Mouse (Mus musculus): ENCODE results near the gene Spef1. TPM values are rescaled to one million over a fixed set of nuclear protein-coding genes. Genes with fewer than 3 reads are reported as not detected.

The Spef1 gene
- total RNA-seq, 2 experiments from 2014 or later, result 17.4 to 18.6 TPM

DNA sequence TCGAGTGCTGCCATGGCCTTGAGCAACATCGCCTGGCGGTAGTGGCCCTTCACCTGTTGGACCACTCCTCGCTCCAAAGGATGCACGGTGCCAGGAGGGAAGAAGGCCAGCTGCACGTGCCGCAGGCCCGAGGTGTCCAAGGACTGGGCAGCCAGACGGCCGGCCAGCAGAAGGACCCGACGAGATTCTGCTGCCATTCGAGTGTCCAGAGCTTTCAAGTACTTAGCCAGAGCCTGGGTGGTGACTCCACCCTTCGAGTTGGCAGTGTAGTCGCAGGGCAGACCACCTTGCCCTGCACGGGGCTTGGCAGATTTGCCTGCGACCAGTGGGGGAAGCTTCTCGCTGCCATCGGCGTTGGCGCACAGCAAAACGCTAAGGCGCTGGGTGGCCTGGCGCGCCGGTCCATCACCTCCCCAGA is 8.2 kb downstream of the Spef1 start:
- DNase-seq (ENCODE audit: extremely low spot score in 1 of 2, low spot score in 2 of 2), result peak in 1 of 2 experiments; percentile 58
- intact Hi-C loops (cut with DNase I), result loop anchor here (5.0 kb wide), 1 partner anchor 83 kb away; the partner anchor contains the start of gene Pank2

DNA sequence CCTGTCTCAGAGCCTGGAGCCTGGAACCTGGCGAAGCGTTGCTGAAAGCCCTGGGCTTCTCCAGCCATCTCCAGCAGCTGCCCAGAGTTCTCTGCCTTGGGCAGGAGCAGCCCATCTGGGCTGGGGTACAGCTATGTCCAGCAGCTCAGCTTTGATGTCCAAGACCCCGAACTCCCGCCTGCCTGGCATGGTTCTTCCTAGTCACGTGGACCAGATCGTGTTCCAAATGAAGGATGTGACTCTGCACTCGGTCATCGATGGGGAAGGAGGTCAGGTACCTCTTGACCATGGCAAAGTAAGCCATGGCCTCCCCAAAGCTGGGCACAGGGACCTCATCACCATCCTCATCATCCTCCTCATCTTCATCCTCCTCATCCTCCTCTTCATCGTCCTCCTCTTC is 9.2 kb downstream of the Spef1 start:
- intact Hi-C loops (cut with DNase I), result loop anchor here (5.0 kb wide), 1 partner anchor 84 kb away; the partner anchor contains the start of gene Pank2
- DNase-seq (ENCODE audit: extremely low spot score in 1 of 2, low spot score in 2 of 2), result no peak

DNA sequence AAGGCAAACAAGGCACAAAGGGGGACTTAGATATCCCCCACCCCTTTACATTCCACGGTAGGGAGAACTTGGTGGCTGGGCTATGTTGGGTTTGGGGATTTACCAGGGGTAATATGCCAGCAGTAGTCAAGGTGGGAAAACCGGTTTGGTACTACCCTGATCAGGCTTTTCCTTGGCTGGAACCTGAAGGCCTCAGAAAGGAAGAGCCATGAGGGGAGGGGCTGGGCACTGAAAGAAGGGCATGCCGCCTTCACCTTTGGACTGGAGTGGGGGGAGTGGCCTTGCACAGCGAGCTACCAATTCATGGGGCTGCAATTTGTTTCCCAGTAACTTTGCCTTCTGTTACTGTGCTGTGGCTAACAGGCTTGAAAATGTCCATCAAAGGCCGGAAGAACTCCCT is 10.6 kb downstream of the Spef1 start:
- intact Hi-C loops (cut with DNase I), result loop anchor here (5.0 kb wide), 1 partner anchor 86 kb away; the partner anchor contains the start of gene Pank2

DNA sequence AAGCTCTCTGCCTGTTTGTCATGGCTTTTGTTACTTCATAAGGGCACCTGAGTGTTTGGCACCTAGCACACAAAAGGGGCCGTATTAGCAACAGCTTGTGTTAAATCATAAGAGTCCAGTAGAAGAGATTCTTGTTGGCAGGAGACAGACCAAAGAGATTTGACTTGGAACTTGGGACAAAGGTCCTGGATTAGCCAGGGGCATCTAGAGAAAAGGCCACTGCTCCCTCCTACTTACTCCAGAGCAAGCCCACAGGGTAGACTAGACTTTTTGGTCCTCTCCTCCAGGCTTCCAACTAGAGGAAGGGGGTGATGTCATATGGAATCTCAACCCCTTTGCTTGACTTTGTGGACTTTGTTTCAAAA is 11.2 kb downstream of the Spef1 start:
- intact Hi-C loops (cut with DNase I), result loop anchor here (5.0 kb wide), 1 partner anchor 86 kb away; the partner anchor contains the start of gene Pank2
- DNase-seq (ENCODE audit: extremely low spot score in 1 of 2, low spot score in 2 of 2), result no peak

More for the DNA sequence above, 10.6 kb downstream of the Spef1 start:
- DNase-seq (ENCODE audit: extremely low spot score in 1 of 2, low spot score in 2 of 2), result no peak

DNA sequence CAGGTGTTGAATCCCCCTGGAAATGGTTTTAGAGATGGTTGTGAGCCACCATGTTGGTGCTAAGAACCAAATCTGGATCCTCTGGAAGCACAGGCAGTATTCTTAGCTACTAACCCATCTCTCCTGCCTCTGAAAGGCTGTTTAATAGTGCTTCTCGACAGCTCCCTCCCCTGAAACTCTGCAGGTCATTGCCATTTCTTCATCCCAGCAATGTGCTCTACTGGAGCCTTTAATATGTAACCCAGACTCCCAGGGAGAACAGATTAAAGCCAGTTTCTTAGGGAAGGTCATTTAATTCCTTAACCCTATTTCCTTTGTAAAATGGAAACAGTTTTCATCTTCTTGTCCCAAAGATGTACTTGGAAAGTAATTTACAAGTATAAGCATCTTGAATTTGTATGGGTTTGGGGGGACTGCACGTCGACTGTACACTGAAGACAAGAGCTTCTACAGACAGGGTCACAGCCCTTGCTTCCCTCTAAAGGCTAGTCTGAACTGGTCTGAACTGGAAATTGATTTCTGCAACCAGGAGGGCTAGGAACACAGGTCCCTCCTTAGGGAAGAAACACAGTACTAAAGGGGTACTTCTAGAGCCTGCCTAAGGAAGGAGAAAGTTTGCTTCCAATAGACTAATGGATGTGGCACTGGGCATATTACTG is 11.7 kb downstream of the Spef1 start:
- DNase-seq (ENCODE audit: extremely low spot score in 1 of 2, low spot score in 2 of 2), result no peak
- intact Hi-C loops (cut with DNase I), result loop anchor here (5.0 kb wide), 1 partner anchor 87 kb away; the partner anchor contains the start of gene Pank2

DNA sequence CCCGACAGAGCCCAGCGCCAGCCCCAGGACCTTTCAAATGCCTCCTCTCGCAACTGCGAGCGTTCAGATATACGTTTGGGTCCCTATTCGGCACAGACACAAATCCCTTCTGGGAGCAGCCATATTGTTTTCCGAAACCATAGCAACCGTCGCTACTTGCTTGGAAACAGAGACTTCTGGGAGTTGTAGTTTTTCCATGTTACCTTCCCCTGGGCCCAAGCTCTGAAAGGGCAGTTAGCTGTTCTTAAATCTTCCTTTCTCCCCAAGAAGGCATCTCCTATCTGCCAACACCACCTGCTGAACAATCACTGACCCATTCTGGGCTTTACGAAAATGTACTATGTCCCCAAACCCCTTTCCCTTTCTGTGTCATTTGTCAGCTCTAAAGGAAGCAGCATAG is 12.4 kb downstream of the Spef1 start:
- DNase-seq (ENCODE audit: extremely low spot score in 1 of 2, low spot score in 2 of 2), result peak; percentile 47 to 74
- intact Hi-C loops (cut with DNase I), result loop anchor here (5.0 kb wide), 1 partner anchor 88 kb away; the partner anchor contains the start of gene Pank2

DNA sequence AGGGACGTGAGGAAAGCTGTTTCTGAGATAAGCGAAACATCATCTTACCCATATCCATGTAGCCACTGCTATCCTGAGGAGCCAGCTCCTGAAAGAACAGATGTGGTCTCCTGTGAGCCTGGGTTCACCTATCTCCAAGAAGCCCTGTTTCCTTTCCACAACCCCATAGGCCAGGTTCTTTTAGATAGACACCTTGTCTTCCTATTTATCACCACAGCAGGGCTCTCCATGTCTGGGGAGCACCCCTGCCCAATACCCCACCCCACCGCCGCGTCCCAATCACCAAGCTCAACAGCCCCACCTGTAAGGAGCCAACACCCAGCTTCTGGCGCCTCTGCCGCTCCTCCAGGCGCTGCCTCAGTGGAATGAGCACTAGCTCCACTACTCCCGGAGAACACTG is 14.8 kb downstream of the Spef1 start:
- DNase-seq (ENCODE audit: extremely low spot score in 1 of 2, low spot score in 2 of 2), result no peak
- intact Hi-C loops (cut with DNase I), result no loop called here

DNA sequence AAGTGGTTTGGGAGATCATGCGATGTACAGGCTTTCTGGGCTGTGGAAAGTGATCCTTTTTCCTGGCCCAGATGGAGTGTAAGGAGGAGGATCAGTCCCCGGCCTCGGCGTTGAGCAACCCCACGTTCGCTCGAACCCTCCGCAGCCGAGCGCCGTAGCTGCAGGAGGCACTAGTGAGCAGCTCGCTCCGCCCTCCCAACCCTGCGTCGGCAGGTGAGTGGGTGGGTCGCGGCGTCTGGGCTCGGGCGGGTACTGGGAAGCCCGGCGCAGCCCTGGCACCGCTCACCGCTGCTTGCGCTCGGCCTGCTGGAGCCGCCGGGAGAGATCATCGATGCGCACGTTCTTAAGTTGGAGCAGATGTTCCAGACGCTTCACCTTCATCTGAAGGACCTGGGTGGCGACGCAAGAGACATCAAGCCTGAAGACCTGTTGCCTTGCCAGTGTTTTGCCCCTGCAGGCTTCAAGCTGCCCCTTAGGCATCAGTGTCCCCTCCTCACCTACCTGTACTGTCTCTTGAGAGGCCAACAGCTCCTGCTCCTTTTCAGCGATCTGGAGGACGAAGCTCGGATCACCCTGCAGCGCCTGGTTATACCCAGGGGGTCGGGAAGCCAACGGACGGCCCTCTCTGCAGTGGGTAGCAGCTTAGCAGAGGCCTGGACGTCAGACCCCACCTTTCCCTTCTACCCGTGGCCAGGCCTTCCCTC is 15.5 kb downstream of the Spef1 start:
- intact Hi-C loops (cut with DNase I), result no loop called here
- DNase-seq (ENCODE audit: extremely low spot score in 1 of 2, low spot score in 2 of 2), result peak; percentile 48 to 84

DNA sequence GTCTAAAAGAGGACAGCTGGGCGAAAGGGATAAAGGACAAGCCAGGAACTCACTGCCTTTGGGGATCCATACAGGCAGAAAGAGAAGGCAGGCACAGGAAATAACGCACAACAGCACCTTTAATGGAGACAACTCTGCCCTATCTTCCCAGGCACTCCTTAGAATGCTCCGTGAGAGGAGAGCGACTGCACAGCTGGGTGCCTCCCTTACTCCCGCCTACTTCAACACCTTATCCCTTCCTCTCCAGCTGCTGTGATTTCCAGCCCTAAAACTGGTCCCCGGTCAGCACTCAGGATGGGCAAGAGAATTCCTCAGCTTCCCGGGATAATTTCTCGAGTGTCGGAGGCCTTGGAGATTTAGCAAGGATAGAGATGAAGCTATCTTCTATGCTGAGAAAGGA is 16.1 kb downstream of the Spef1 start:
- intact Hi-C loops (cut with DNase I), result no loop called here

DNA sequence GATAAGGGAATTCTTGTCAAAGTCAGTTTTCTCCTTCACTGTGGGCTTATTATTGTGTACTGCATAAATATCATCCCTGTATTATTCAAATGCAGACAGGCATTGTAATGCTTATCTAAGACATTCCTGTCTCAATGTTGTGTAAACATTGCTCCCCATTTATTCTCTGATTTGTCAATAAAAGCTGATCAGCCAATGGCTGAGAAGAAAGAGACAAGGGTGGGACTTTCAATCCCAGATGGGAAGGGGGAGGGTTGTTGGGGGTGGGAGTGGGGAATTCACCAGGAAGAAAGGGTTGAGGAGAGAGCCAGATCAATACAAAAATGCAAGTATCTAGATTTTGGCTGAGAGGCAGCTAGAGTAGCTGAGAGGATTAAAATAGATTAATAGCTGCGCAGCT is 18.2 kb downstream of the Spef1 start:
- DNase-seq (ENCODE audit: extremely low spot score in 1 of 2, low spot score in 2 of 2), result no peak
- intact Hi-C loops (cut with DNase I), result no loop called here

More for the DNA sequence above, 16.1 kb downstream of the Spef1 start:
- no peak for DNase-seq (ENCODE audit: extremely low spot score in 1 of 2, low spot score in 2 of 2)

DNA sequence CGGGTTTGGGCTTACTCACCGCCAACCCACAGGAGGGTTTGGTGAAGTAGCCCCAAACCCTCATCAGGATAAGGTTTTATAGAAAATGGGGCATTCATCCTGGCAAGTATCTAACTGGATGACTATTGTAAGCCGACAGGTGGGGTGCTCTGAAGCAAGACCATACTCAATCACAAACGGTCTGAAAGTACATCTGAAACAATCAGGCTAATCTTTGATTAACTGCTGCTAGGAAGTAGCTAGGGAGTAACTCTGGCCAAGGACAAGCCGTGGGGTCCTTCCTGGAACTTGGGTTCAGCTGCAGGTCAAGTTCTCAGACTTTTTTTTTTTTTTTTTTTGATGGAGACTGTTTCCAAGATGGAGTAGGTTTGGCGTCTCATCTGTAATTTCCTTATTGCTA is 19.1 kb downstream of the Spef1 start:
- intact Hi-C loops (cut with DNase I), result no loop called here
- no peak for DNase-seq (ENCODE audit: extremely low spot score in 1 of 2, low spot score in 2 of 2)

DNA sequence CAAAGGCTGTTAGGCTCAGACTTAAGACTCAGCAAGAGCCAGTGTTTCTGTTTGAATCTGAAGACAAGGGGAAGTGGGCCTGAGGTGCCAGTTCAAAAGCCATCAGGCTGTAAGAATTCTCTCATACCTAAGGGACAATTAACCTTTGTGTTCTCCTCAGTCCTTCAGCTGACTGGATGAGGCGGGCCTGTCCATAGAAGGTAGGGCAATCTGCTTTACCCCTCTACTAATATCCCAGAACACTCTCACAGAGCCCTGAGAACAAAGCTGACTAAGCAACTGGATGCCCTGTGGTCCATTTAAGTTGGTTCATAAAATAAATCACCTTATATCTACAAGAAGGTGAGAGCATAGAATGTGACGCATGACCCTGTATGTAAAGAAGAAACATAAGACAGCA is 20.9 kb downstream of the Spef1 start:
- DNase-seq (ENCODE audit: extremely low spot score in 1 of 2, low spot score in 2 of 2), result no peak
- intact Hi-C loops (cut with DNase I), result no loop called here

DNA sequence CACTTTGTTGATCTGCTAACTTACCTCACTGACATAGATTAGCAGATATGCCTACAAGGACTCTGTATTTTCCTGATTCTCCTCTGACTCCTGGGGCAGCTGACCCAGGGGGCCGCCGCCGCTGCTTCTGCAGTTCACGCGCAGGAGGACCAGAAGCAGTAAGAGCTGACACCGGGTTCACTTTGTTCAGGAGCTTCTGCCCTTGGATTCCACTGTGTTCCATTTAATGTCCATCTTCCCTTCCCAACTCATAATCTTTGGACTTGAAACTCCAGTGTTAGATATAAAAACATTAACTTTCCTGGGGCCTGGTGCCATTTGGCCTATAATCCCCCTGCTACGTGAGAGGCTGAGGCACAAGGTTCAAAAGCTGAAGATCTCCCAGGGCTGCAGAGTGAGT is 23.2 kb downstream of the Spef1 start:
- DNase-seq (ENCODE audit: extremely low spot score in 1 of 2, low spot score in 2 of 2), result no peak
- intact Hi-C loops (cut with DNase I), result loop anchor here (5.0 kb wide), 1 partner anchor 67 kb away; no protein-coding TSS in a partner anchor

DNA sequence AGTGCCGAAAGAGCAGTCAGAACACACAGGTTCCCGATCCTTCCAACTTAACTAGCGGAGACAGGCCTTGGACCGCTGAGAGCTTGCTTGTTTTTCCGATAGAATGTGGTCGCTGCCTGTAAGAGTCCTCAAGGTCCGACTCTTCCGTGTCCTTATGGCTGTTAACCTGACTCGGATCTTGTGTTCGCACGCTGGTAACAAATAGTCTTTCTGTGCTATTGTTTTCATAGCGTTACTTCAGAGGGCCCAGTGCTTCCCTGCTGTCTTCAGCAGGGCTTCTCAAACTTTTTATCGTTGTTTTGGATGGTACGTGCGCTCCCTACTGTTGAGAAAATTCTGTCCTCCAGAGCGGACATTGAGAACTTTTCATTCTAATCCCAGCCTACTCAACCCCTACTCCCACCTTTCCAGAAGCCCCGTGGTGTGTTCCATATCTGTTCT is 26.4 kb downstream of the Spef1 start:
- intact Hi-C loops (cut with DNase I), result loop anchor here (5.0 kb wide), 1 partner anchor 63 kb away; no protein-coding TSS in a partner anchor
- DNase-seq (ENCODE audit: extremely low spot score in 1 of 2, low spot score in 2 of 2), result no peak

DNA sequence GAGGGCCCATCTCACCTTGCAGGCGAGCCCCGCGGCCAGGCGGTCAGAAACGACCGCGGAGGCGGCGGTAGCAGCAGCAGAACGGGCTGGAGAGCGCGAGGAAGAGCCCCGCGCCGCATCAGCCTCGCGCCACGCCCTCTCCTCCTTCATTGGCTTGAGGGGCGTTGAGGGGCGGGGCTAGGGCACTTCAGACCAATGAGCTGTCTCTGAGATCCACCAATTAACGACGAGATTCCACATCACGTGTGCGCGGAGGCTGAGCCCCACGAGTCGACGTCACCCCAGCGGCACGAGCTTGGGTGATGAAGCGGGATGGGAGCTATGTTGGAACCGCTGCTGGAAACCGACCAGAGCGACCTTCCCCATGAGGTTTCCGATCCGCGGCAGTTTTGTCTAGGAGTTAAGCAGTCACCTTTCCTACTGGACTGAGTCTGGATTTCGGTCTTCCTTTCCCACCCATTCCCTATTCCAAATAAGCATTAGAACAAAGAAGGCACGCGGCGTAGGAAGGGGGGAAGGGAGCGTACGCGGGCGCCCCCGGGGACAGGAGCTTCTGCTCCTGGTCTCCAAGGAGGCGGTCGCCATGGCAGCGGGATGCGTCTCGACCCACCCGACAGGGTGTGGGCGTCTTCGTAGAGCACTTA is 27.0 kb downstream of the Spef1 start, which contains the start of gene 1700037H04Rik:
TSS of gene 1700037H04Rik (minus strand) at position 144 of the 644 bp plus-strand sequence.
- DNase-seq (ENCODE audit: extremely low spot score in 1 of 2, low spot score in 2 of 2), result peak; percentile 97 to 99
- intact Hi-C loops (cut with DNase I), result loop anchor here (5.0 kb wide), 1 partner anchor 63 kb away; no protein-coding TSS in a partner anchor

DNA sequence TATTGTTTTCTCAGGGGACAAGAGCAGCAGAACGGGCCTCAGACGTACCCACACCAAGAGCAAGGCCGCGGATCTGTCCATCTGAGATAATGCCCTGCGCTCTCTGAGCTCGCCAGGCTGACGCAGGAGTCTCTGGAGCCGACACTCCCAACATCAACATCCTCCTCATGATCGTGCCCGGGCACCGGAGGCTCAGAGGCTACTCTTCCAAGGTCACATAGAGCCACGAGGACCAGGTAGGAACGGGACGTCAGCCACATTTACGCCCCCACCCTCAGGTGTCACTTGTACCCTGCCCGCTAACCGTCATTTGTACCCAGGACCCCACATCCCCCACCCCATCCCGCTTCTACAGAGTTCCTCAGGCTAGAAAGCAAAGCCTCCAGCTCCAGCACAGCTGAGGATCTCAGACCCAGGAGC is 27.6 kb downstream of the Spef1 start:
- intact Hi-C loops (cut with DNase I), result no loop called here

DNA sequence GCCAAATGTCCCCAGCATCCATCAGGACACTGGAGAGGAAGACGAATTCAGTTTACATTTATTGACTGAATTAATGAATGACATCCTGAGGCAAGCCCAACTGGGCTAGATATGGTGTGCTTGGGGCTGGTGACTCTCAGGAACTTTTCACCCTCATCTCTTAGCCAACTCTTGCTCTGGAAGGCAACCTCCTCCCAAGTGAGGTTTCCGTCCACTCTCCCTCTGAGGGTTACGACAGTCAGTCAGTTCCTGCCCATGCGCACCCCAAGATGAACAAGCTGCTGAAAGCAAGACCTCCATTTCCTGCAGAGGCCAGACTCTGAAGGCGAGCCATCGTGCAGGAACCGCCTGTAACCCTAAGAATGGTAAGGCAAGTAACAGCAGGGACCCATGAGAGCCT is 30.1 kb downstream of the Spef1 start:
- no peak for DNase-seq (ENCODE audit: extremely low spot score in 1 of 2, low spot score in 2 of 2)
- intact Hi-C loops (cut with DNase I), result no loop called here

More for the DNA sequence above, 27.6 kb downstream of the Spef1 start:
- DNase-seq (ENCODE audit: extremely low spot score in 1 of 2, low spot score in 2 of 2), result peak in 1 of 2 experiments; percentile 44

DNA sequence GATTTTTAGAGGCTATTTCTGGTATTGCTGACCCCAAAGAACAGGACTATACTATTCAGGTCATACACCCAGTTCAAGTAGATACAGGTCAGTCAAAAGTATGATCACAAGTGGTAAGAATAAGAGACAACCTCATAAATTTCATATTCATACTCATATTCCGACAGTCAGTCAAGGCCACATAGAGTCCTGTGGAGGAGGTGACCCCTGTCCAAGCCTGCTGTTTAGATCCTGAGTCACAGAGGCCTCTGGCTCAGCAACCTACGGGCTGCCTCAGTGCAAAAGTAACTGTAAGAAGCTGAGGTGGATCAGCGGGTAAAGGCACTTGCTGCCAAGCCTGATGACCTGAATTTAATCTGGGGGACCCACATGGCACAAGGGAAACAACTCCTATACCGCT is 33.0 kb downstream of the Spef1 start:
- intact Hi-C loops (cut with DNase I), result no loop called here
- DNase-seq (ENCODE audit: extremely low spot score in 1 of 2, low spot score in 2 of 2), result no peak

DNA sequence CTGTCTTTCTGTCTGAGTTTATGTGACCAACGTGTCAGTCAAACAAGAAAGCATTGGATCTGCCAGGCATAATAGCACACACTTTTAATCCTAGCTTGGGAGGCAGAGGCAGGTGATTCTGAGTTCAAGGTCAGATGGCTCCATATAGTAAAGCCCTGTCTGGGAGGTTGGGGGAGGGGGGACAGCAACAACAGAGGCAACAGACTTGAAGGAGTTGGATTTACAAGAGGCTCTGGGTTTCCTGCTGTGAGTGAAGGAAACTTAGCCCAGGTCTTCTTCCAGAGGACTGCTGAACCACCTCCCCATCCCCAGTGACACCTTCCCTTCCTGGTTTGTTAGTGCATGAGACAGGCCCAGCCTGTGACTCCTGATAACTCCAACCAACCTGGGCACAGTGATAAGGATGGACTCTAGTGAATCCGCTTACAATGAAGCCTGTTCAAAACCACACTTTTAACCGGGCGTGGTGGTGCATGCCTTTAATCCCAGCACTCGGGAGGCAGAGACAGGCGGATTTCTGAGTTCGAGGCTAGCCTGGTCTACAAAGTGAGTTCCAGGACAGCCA is 34.8 kb downstream of the Spef1 start:
- intact Hi-C loops (cut with DNase I), result no loop called here
- DNase-seq (ENCODE audit: extremely low spot score in 1 of 2, low spot score in 2 of 2), result no peak
